ENCODE assay signal across 7 mouse cellular contexts in genomic region chr6:28929169-28929803, GRCm38 (mm10).
DNase-seq lines count a peak whose midpoint lies in the region; ATAC-seq and TF ChIP-seq lines count a peak whose summit lies in the region.
"Not testable (repeated sequence)": the region's sequence is repeated elsewhere in the genome, so short reads cannot be mapped to it uniquely, and the experiment has no call there.

No protein-coding gene starts in this region.

- H3K4me2 ChIP-seq in embryonic facial prominence, embryonic 15.5 days (replicated peaks); heart, embryonic 13.5 days; liver, embryonic 16.5 days (ENCODE audit: low read depth, low read length): not testable (repeated sequence)
- peak overlapping the region; percentile 9; the same call in 1 of the 2 replicates for H3K4me2 ChIP-seq in midbrain, embryonic 11.5 days

- not testable (repeated sequence) for H3K36me3 ChIP-seq in embryonic facial prominence, embryonic 15.5 days; heart, embryonic 13.5 days; kidney, adult 2 months (ENCODE audit: control insufficient read depth, insufficient read depth, low read length); liver, embryonic 16.5 days (ENCODE audit: control insufficient read depth, insufficient read depth); midbrain, embryonic 11.5 days (ENCODE audit: control insufficient read depth, insufficient read depth, low read length); small intestine, adult 2 months (ENCODE audit: control insufficient read depth, insufficient read depth, low read length)

- H3K9me3 ChIP-seq in embryonic facial prominence, embryonic 15.5 days (replicated peaks); heart, embryonic 13.5 days; liver, embryonic 16.5 days (replicated peaks; ENCODE audit: control insufficient read depth, low read length); midbrain, embryonic 11.5 days (ENCODE audit: control insufficient read depth, low read length): not testable (repeated sequence)

- peak; percentile 59 for DNase-seq in brain, adult 2 months (ENCODE audit: low read depth, low spot score)
- DNase-seq in kidney, adult 2 months = peak; percentile 50
- peak; percentile 61 for DNase-seq in midbrain, embryonic 11.5 days (ENCODE audit: low spot score, missing footprints)

- not testable (repeated sequence) for H3K9ac ChIP-seq in embryonic facial prominence, embryonic 15.5 days; heart, embryonic 13.5 days; liver, embryonic 16.5 days (ENCODE audit: low read depth, low read length); midbrain, embryonic 11.5 days (ENCODE audit: low read length)

- H3K27ac ChIP-seq in embryonic facial prominence, embryonic 15.5 days (replicated peaks); heart, embryonic 13.5 days (replicated peaks); kidney, adult 2 months (ENCODE audit: insufficient read depth, low read depth, low read length); liver, embryonic 16.5 days (ENCODE audit: low read length); midbrain, embryonic 11.5 days (ENCODE audit: low read depth, low read length); small intestine, adult 2 months (ENCODE audit: insufficient read depth, low read depth, low read length): not testable (repeated sequence)

- peaks cover 13% of the 10 kb centered on the region for H3K4me1 ChIP-seq in embryonic facial prominence, embryonic 15.5 days
- peaks cover 17% of the 10 kb centered on the region for H3K4me1 ChIP-seq in heart, embryonic 13.5 days
- H3K4me1 ChIP-seq in kidney, adult 2 months (ENCODE audit: control insufficient read depth, insufficient read depth, low read length); liver, embryonic 16.5 days (ENCODE audit: control insufficient read depth, low read depth, low read length); midbrain, embryonic 11.5 days (ENCODE audit: control insufficient read depth, insufficient read depth, low read length); small intestine, adult 2 months (ENCODE audit: control insufficient read depth, insufficient read depth, insufficient read length, low read length): not testable (repeated sequence)

- not testable (repeated sequence) for ATAC-seq in embryonic facial prominence, embryonic 15.5 days (ENCODE audit: insufficient number of reproducible peaks, low FRiP score, low TSS enrichment, low read depth); heart, embryonic 13.5 days (ENCODE audit: extremely low read depth, insufficient number of reproducible peaks, low FRiP score, low TSS enrichment); midbrain, embryonic 11.5 days (ENCODE audit: low FRiP score)
- ATAC-seq in liver, embryonic 16.5 days (ENCODE audit: low read depth) = peak; percentile 63

- H3K27me3 ChIP-seq in embryonic facial prominence, embryonic 15.5 days; heart, embryonic 13.5 days (replicated peaks); kidney, adult 2 months (replicated peaks; ENCODE audit: control insufficient read depth, insufficient read depth, low read length); liver, embryonic 16.5 days (ENCODE audit: control insufficient read depth, insufficient read depth, low read depth, low read length); midbrain, embryonic 11.5 days (ENCODE audit: control insufficient read depth, insufficient read depth, low read length); small intestine, adult 2 months (ENCODE audit: control insufficient read depth, insufficient read depth, low read length): not testable (repeated sequence)

- 0 out of 2 replicates have a peak overlapping the region, but pooled peaks have one; percentile 8 for H3K4me3 ChIP-seq in embryonic facial prominence, embryonic 15.5 days (replicated peaks)
- H3K4me3 ChIP-seq in heart, embryonic 13.5 days = 0 out of 2 replicates have a peak overlapping the region, but pooled peaks have one; percentile 9
- H3K4me3 ChIP-seq in kidney, adult 2 months (ENCODE audit: insufficient read depth, low read depth, low read length); midbrain, embryonic 11.5 days (ENCODE audit: low read depth, low read length): not testable (repeated sequence)
- H3K4me3 ChIP-seq in liver, embryonic 16.5 days (ENCODE audit: low read depth, low read length) = peak overlapping the region; percentile 36
- H3K4me3 ChIP-seq in small intestine, adult 2 months (ENCODE audit: low read depth, low read length) = peak overlapping the region; percentile 46; the same call in 1 of the 2 replicates

- TF ChIP-seq CTCF in kidney, adult 2 months (conservative IDR thresholded peaks at IDR 0.05; ENCODE audit: insufficient read depth, insufficient read length, low read depth, low read length); small intestine, adult 2 months (IDR thresholded peaks at IDR 0.05; ENCODE audit: extremely low read depth, insufficient read length, insufficient replicate concordance, low read depth, low read length): not testable (repeated sequence)

- 78% methylated on average over 21 of the region's 25 CpGs for whole genome bisulfite sequencing in embryonic facial prominence, embryonic 15.5 days
- WGBS in heart, embryonic 13.5 days = 87% methylated on average over 20 of the region's 25 CpGs
- WGBS in kidney, adult 2 months = 70% methylated on average over 20 of the region's 25 CpGs
- 68% methylated on average over 19 of the region's 25 CpGs for WGBS in liver, embryonic 16.5 days (ENCODE audit: insufficient replicate concordance)
- WGBS in midbrain, embryonic 11.5 days = 84% methylated on average over 20 of the region's 25 CpGs
- 85% methylated on average over 21 of the region's 25 CpGs for WGBS in small intestine, adult 2 months

- not testable (repeated sequence) for TF ChIP-seq POLR2A in kidney, adult 2 months (IDR thresholded peaks at IDR 0.05; ENCODE audit: low read depth, low read length); small intestine, adult 2 months (IDR thresholded peaks at IDR 0.05; ENCODE audit: low read depth, low read length)
